Mouse (Mus musculus) pancreas, adult 10 weeks (tissue): ENCODE measurements around the gene Aldh1l2. TPM values are rescaled to one million over a fixed set of nuclear protein-coding genes. Genes with fewer than 3 reads are reported as not detected.

Experiments used
- polyA plus RNA-seq: library from polyadenylated mRNA; stranded (reverse); fragments of 350-450 nt; fragmentation: Illumina TruSeq; extraction: RNeasy Lipid Tissue Mini Kit (QIAGEN cat#74804); gene quantifications from one replicate; pipeline ENCODE4 v1.2.3, GENCODE M21; 2015; ENCODE audit warnings: low read depth, low replicate concordance; ENCODE audit not compliant: insufficient read depth

Aldh1l2 gene
- polyA plus RNA-seq = 15.1 TPM

GRCm38 (mm10) chr10:83533910-83534283 lies at the start of gene Aldh1l2:
TSS of gene Aldh1l2 (minus strand) at chr10:83534140.

GRCm38 (mm10) chr10:83543439-83544102 lies 9.6 kb upstream of the Aldh1l2 start, which contains the start of gene Washc4:
TSS of gene Washc4 (plus strand) at chr10:83543752.

Other genes with a start within 250 kb of the Aldh1l2 start
- gene Slc41a2, start 196.3 kb downstream of the Aldh1l2 start, polyA plus RNA-seq = 1.2 TPM
- 0.13 TPM for gene D10Wsu102e, start 173.9 kb downstream of the Aldh1l2 start, polyA plus RNA-seq
- 5.4 TPM for gene Washc4, start 9.6 kb upstream of the Aldh1l2 start, polyA plus RNA-seq
- gene Appl2, start 114.6 kb upstream of the Aldh1l2 start, polyA plus RNA-seq = 145 TPM
- not detected for gene 1500009L16Rik, start 188.7 kb upstream of the Aldh1l2 start, polyA plus RNA-seq